Mouse (Mus musculus) erythroblast, adult 5-6 weeks (primary cell): ENCODE results near the gene Cfap157. TPM values are rescaled to one million over a fixed set of nuclear protein-coding genes. Genes with fewer than 3 reads are reported as not detected.

Experiments used
- ATAC-seq: replicated peaks from 2 replicates; pipeline ENCODE4 v1.8.0; 2016; ENCODE audit warnings: moderate number of reproducible peaks, mild to moderate bottlenecking, moderate TSS enrichment, inconsistent platforms; ENCODE audit not compliant: poor library complexity, low FRiP score, severe bottlenecking
- total RNA-seq, 2 experiments: library from RNA; stranded (forward) in 1 of 2; stranded (reverse) in 1 of 2; fragments of 150-400 nt in 1 of 2; fragments of 200-764, 138-1000 nt in 1 of 2; gene quantifications; 2 replicates each; pipeline versions ENCODE4 v1.2.3 to v1.2.4; 2015 to 2017; ENCODE audit warnings: low replicate concordance in 2 of 2

Gene Cfap157
- total RNA-seq, 2 experiments from 2014 or later, result not detected

DNA sequence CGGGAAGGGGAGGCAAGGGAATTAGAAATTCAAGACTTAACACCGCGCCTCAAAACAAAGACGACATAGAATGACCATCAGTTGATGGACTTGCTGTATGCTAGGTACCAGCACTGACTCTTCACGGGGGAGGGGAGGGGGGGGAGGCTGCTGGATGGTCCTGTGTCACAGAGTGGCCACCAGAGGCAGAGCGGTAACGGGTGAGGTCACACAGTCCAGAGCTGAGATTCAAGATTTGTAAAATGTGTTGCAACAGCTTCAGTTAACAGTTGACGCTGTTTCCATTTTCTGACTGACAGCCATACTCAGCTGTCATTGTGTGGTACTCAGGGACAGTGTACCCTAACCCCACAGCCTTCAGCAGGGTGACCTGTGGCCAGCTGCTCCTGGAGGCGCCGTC, 32.0 kb downstream of the Cfap157 start:
- no peak for ATAC-seq

GRCm38 (mm10) chr2:32751665-32752033, 32.6 kb downstream of the Cfap157 start:
- ATAC-seq, result no peak

- ATAC-seq, result no peak
These were observed 33.2 kb downstream of the Cfap157 start for GRCm38 (mm10) chr2:32750887-32751664.

GRCm38 (mm10) chr2:32750199-32750598, 34.0 kb downstream of the Cfap157 start:
- ATAC-seq, result no peak

GRCm38 (mm10) chr2:32749082-32749481, 35.1 kb downstream of the Cfap157 start:
- no peak for ATAC-seq

DNA sequence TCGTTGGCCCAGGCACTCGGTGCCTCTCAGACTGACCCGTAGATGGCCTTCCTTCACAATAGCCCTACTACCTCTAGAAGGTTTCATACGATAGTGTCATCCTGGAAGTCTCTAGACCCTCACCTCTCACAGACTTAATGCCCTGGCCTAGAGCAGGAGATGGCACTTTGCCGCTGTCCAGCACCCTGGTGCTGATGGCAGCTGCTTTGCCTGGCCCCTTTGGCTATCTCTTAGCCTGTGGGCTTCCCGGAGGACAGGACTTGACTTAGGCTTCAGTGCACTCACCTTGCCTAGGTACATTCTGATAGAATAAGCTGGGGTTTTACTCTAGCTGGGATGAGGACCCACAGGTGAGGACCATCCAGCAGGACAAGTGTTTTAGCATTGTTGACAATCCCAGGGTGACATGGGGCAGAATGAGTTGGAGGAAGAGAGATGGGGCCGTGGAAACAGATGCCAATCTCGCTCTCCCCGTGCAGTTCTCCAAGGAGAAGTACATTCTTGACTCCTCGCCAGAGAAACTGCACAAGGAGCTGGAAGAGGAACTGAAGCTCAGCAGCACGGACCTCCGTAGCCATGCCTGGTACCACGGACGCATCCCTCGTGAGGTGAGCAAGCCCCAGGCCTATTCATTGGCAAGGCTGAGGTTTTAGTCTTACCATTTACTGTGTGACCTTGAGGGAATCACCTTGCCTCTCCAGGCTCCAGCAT, 39.8 kb downstream of the Cfap157 start:
- ATAC-seq, result no peak

DNA sequence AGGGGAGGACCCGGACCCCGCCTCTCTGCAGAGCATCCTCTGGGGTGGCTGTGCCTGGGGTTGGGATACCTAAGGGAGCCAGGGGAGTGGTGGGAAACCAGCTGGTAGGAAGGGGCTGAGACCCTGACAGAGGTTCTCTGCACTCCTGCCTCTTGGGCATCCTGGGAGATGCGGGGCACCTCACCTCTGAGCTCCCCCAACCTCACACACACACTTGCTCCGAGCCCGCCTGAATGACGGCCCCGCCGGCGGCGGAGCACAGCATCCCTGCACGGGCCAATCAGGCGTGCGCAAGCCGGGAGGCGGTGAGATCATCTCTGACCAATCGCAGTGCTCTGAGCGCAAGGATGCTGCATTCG, 42.1 kb downstream of the Cfap157 start:
- ATAC-seq, result no peak

DNA sequence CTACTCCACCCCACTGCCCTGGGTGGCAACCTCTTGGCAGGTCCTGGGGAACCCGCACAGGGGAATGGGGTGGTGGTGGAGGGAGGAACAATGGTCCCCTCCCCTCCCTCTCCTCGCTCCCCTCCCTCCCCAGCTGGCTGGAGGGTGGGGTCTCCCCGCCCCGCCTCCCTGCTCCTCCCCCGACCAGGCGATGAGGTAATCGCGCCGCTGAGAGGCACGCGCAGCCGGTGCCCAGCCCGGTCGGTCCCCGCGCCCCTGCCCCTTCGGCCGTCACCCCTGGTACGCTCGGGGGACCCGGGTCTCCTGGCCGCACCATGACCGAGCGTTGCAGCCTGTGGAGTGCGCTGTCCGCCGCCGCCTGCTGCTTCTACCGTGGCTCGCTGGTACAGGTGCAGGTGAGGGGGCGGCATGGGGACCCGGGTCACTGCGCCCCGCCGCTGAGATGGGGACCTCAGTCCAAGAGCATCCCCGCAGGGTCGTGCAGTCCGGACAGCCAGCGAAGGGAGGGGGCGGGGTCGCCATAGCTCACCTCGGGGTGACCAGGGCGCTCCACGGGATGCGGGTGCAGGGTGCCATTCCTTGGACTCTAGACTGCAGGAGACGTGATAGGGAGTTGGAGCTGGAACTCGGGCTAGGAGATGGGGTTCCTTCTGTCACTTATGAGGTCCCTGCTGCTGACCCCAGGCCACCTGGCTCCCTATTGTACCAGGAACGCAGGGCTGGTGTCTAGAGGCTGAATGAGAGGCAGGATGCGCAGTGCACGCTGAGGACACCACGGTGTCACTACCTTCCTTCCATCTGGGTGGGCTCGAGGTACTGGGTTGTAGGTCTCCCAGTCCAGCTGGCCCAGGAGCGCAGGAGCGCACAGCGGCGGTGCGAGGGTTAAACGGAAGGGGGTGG, 42.7 kb downstream of the Cfap157 start:
- ATAC-seq, result no peak

DNA sequence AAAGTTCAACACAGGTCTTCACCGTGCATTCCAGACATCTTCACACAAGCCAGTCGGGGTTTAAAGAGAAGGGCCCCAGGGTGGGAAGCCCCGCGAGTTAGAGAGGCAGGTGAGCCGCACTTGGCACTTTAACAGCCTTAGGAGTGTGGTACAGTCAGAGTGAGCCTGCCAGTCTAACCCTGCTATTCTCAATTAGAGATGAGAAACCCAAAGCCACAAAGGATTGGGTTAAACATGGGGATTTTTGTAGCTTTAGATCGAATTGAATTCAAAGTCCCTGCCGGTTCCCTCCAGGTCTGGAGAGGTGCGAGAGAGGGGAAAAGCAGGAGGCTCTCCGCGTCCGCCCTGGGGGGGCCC, 43.3 kb downstream of the Cfap157 start, which contains the start of gene 6330409D20Rik:
Gene 6330409D20Rik, minus strand, starts transcription at position 101 of the 357 bp plus-strand sequence.
- ATAC-seq, result no peak

GRCm38 (mm10) chr2:32739311-32739710, 44.9 kb downstream of the Cfap157 start:
- no peak for ATAC-seq

GRCm38 (mm10) chr2:32737008-32737407, 47.2 kb downstream of the Cfap157 start:
- no peak for ATAC-seq

- no peak for ATAC-seq
These were observed 47.9 kb downstream of the Cfap157 start for GRCm38 (mm10) chr2:32736306-32736829.

DNA sequence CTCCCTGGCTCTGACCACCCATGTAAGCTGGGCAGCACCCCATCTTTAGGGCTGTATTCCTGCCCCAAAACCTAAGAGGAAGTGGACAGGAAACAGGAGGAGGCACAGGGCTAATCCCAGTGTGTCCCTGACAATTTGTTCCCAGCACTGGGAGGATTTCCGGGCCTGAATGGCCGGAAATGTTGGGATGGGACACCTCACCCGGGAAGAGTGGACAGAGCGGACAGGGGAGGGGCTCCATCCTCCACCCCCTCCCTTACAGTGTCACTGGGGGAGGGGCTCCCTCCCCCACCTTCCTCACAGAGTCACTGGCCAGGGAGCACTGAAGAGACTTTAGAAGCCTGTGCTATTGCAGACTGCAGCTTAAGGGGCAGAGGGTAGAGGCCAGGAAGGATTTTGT, 49.3 kb downstream of the Cfap157 start:
- ATAC-seq, result no peak; the same call in 1 of the 2 replicates

DNA sequence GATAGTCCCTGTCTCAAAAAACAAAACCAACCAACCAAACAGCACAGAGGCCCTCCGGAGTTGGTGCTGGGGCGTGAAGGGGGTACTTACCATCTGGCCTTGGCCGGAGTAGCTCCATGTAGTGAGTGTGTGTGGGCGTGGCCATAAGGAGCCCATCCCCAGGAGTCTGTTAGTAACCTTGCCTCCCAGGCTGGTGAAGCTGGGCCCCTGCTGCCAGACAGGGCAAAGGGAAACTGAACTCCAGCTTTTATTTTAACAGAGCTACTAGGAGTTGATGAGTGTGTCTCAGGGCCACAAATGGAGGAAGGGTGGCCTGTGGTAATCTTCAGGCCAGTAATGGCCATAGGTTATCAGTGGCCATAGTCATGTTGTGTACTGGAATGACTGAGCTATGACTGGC, 49.7 kb downstream of the Cfap157 start:
- no peak for ATAC-seq

DNA sequence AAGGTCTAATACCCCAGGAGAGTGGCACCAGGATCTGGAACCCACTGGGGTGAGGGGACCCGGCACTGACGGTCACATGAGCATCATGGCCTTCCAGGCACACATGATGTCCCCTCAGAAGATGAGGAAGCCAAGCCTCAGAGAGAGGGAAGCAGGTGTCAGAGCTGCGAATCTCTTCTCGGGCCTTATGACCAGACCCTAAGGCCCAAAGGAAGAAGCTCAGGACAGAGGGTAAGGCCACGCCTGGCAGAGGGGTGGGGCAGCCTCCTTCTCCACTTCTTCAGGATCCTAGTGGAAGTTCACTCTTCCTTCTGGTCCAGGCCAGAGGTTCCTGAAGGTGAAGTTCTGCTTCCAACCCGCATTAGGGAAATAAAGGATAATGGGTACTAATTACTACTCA, 51.5 kb downstream of the Cfap157 start:
- ATAC-seq, result no peak

DNA sequence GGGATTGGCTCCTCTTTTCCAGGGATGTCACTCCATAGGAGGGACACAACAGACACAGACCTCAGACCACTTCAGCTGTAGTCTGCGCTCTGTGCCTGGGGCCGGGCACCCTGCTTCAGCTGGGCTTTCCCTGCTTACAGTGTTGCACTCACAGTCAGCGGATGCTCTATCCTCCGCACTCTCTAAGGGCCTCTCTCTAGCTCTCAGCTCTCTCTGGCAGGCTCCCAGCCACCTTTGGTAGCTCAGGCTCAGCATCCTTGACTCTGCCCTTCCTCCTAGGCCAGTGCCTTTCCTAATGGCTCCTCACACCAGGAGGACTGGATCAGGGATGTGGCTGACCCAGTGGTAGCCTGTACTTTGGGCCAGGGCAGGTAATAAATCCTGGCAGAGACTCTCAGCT, 52.3 kb downstream of the Cfap157 start:
- ATAC-seq, result no peak

DNA sequence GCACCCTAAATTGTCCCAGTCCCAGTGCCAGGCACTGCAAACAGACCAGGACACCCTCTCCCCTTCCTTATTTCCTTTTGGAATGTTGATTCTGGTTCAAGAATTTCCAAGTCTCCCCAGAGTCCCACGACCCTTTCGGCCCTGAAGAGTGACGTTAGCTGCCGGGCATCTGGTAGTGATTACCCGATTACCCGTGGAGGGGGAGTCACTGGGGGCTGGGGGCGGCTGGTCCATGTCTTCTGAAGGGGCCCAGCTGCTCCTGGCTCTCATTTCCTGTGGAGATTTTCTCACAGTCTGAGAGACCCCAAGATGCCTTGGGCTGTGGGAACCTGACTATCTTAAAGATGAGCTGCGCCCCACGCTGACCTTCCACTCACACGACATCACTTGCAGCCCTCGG, 53.4 kb downstream of the Cfap157 start:
- ATAC-seq, result no peak

DNA sequence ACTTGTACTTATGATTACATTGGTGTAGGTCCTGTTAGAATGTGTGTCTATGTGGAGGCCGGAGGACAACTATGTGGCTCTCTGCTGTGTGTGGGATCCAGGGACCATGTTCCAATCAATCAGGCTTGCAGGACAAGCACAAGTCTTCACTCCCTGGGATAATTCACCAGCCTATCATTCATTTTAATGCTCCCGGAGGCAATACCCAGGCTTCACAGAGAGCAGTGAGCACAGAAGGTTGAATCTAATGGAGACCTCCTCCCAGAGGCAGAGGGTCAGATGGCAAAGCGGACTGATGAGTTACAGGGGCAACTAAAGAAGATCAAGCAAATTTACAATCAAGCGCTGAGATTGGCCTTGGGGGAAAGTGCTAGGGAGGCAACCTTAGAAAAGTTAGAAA, 54.7 kb downstream of the Cfap157 start:
- no peak for ATAC-seq

- no peak for ATAC-seq
These were observed 55.8 kb downstream of the Cfap157 start for GRCm38 (mm10) chr2:32728463-32728862.

DNA sequence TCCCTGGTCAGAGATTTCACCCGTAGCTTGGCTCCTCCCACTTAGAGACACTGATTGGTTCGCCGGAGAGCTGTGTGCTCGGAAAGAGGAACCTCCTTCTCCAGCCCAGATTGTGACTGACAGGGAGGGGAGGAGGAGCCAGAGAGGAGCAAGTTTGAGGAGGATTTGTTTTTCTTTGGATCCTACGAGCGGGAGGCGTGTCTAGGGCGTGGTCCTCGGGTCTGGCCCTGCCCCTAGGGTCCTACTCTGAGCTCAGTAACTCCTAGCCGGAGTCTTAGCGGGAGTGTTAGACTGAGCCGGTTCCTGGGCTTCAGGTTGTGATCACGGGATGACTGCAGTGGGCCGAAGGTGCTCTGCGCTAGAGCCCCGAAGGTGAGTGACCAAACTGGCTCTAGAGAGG, 56.8 kb downstream of the Cfap157 start:
- ATAC-seq, result peak; percentile 40; the same call in 1 of the 2 replicates
